Mouse (Mus musculus) ES-E14 (cell line): Measurements from ENCODE around the gene Nek1.

ENCODE experiments used
- CHD2 ChIP-seq: IDR thresholded peaks from 2 replicates; pipeline ENCODE4 v1.6.1; 2014; ENCODE audit warnings: mild to moderate bottlenecking, low read depth, low read length, inconsistent platforms
- HCFC1 ChIP-seq: IDR thresholded peaks from 2 replicates; pipeline ENCODE4 v1.6.1; 2012; ENCODE audit warnings: low read length, inconsistent platforms, borderline replicate concordance; ENCODE audit not compliant: insufficient read depth
- MAFK ChIP-seq: IDR thresholded peaks from 2 replicates; pipeline ENCODE4 v1.6.1; 2014; ENCODE audit warnings: mild to moderate bottlenecking, low read depth, low read length, inconsistent platforms; ENCODE audit not compliant: insufficient read depth
- ZC3H11A ChIP-seq: IDR thresholded peaks from 2 replicates; pipeline ENCODE4 v1.6.1; 2012; ENCODE audit warnings: low read depth, mild to moderate bottlenecking, inconsistent platforms, low read length, borderline replicate concordance
- ZNF384 ChIP-seq: IDR thresholded peaks from 2 replicates; pipeline ENCODE4 v1.6.1; 2012; ENCODE audit warnings: low read depth, low read length, inconsistent platforms

GRCm38 (mm10) chr8:60951271-60951670, 41.7 kb upstream of the Nek1 start:
- no peak for TF ChIP-seq ZNF384
- no peak for TF ChIP-seq MAFK
- TF ChIP-seq ZC3H11A: no peak
- TF ChIP-seq HCFC1: no peak
- TF ChIP-seq CHD2: no peak
